Mouse (Mus musculus): Measurements from ENCODE around the gene Chst14.

DNA sequence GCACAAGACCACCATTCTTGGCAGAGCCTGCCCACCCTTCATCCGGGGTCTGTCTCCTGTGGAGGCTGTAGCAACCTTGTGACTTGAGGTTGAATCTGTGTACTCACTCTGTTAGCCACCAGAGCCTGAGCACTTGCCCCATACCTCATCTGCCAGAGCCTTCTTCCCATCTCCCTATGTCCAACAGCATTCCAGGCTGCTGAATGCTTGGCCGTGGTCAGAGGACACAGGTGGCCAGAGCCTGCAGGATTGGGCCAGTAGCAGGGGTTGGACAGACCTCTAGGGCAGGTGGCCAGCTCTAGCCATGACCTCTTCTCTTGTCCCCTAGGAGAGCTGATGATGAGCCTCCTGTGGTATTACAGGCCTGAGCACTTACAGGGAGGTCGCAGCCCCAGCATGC, 5.9 kb upstream of the Chst14 start:
- TF ChIP-seq GATA1 (IDR thresholded peaks at IDR 0.05; ENCODE audit: borderline replicate concordance, low read length) (no peak), CTCF (IDR thresholded peaks at IDR 0.05; ENCODE audit: low read depth, low read length) (no peak), TAL1 (conservative IDR thresholded peaks at IDR 0.05; ENCODE audit: low read depth, low read length) (no peak)
